Mouse (Mus musculus) monocyte, adult 5-6 weeks (primary cell): ENCODE results near the gene Cbl. TPM values are rescaled to one million over a fixed set of nuclear protein-coding genes. Genes with fewer than 3 reads are reported as not detected.
A peak's percentile ranks its signal among the peaks of the same experiment; 100 is the strongest.
"Not testable (repeated sequence)": the region's sequence is repeated elsewhere in the genome, so short reads cannot be mapped to it uniquely, and the experiment has no call there.

Source experiments
- ATAC-seq: fragments of 153-309, 156-312 bp; replicated peaks from 2 replicates; pipeline ENCODE4 v1.8.0; 2017; ENCODE audit warnings: mild to moderate bottlenecking; ENCODE audit not compliant: low TSS enrichment, insufficient number of reproducible peaks, severe bottlenecking, poor library complexity, low FRiP score
- total RNA-seq: library from RNA; stranded (forward); fragments of 200-1000, 200-491, 200-594 nt; gene quantifications from 3 replicates; pipeline ENCODE4 v1.2.3, GENCODE M21; 2017

The Cbl gene
- total RNA-seq, 1 experiment from 2014 or later = 47.1 TPM

DNA sequence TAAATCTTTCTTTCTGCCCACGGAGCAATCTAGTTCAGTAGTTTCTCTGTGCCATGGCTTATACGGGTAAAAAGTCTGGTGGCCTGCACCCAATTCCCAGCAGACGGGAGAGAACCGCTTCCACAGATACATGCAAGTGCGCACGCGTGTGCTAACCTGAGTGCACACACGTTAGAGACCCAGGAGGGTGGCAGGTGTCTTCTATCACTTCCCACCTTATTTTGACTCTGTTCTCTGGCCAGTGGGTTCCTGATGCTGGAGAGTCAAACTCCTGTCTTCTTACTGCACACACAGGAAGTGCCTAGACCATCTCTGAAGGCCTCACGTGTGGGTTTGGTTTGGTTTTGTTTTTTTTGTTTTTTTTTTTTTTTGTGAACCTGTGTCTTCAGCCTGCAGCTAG, 118.2 kb downstream of the Cbl start:
- ATAC-seq = no peak

DNA sequence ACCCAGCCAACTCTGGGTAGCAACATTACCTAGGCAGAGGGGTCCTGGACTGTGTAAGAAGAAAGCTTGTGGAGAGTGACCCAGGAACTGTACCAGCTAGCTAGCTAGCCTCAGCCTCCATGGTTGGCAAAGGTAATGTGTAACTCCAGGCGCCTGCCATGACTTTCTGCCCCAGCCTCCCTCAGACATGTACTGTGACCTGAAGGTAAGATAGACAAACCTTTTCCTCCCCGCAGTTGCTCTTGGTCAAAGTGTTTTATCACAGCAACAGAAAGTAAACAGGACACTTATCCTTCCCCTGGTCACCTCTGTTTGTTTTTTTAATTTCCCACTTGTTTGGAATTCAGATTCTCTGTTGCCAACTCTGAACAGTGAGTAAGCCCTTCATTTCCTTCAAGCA, 119.4 kb downstream of the Cbl start:
- no peak for ATAC-seq

DNA sequence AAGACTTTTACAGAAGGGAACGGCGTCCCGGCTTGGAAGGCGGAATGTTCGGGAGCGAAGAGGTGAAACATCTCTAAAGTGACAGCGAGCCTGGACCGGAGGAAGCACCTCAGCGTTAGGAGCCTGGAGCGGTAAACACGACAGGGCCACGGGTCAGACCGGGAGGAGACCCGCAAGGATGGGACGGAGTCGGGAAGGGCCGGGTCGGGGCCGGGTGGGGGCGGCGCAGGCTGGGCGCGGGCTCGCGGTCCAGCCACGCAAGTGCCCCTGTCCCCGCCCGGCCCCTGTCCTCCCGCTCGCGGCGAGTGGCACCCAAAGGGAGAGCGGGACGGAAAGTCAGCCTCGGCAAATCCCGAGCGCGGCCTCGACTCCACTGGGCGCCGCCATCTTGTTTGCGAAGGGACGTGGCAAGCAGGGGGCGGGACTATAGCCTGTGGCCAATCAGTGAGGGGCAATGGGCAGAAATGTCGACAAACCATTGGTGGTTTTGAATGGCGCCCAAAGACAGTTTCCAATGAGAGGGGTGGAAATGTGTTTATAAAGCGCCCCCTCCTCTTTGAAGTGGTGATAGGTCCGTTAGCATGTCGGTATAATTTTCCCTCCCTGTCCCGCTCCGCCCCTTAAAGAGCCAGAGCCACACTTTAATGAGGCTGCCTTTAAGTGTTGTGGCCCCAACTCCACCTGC, 120.6 kb downstream of the Cbl start, which contains the start of the genes Gm49380 and Rnf26:
Gene Gm49380, minus strand, starts transcription at position 396 of the 685 bp plus-strand sequence.
Gene Rnf26, minus strand, starts transcription at position 413 of the 685 bp plus-strand sequence.
- ATAC-seq = peak; percentile 94

DNA sequence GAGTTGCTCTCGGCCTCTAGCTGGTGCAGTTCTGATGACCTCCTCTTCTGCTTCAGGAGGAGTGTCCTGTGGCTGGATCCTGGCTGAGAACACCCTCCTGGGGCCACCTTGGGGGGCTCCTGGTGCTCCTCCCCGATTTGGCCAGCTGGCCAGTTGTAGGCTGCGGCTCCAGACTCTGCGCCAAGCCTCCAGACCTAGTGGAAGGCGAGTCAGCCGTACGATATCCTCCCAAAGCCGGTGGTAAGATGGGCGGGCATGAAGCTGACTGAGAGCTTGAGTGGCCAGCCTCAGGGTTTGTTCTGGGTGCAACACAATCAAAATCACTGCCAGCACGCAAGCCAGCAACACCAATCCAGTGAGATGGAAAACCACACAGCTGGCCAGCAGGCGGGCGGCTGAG, 121.9 kb downstream of the Cbl start:
- not testable (repeated sequence) for ATAC-seq

DNA sequence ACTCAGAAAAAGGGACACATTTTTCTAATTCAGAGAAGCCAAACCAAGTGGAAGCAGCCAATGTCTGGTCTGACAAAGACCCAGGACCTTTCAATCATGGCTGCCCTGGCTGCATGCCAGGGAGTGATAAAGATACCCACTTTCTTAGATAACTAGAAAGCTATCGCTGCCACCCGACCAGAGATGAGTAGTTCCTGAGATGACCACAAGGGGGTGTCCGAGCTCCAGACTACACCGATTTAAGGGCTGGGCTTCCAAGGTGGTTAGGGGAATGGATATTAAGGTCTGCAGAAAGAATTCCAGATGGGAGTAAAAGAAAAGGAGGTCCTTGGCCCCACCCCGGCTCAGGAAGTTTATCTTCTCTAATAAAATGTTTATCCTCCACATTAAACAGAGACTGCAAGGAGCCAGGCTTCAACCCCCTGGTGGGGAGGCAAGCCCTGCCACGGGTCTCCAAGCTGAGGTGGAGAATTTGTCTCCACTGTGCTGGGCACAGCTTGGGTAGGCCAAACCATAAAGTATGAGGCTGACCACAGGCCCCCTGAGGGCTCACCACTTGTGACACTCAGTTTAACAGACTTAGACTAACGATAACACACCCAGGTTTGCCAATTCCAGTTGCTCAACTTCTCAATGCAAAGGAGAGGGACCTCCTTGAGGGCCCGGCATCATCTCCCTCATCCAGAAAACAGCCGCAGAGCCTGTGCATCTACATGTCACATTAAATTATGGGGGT, 124.3 kb downstream of the Cbl start:
- ATAC-seq = peak; percentile 23; the same call in 1 of the 2 replicates

DNA sequence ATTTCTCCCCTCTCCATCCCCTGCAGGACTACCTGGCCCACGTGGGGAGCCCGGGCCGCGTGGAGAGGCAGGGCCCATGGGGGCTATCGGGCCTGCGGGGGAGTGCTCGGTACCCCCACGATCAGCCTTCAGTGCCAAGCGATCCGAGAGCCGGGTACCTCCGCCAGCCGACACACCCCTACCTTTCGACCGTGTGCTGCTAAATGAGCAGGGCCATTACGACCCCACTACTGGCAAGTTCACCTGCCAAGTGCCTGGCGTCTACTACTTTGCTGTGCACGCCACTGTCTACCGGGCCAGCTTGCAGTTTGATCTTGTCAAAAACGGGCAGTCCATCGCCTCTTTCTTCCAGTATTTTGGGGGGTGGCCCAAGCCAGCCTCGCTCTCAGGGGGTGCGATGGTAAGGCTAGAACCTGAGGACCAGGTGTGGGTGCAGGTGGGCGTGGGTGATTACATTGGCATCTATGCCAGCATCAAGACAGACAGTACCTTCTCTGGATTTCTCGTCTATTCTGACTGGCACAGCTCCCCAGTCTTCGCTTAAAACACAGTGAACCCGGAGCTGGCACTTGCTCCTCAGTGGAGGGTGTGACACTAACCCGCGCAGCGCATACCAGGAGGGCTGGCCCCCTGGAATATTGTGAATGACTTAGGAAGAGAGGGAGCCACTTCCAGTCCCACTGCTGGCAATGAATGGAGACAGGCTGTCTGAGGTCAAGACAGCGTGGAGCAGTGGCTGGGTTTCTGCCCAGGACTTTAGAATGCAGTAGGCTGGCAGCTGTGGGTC, 125.4 kb downstream of the Cbl start:
- no peak for ATAC-seq

DNA sequence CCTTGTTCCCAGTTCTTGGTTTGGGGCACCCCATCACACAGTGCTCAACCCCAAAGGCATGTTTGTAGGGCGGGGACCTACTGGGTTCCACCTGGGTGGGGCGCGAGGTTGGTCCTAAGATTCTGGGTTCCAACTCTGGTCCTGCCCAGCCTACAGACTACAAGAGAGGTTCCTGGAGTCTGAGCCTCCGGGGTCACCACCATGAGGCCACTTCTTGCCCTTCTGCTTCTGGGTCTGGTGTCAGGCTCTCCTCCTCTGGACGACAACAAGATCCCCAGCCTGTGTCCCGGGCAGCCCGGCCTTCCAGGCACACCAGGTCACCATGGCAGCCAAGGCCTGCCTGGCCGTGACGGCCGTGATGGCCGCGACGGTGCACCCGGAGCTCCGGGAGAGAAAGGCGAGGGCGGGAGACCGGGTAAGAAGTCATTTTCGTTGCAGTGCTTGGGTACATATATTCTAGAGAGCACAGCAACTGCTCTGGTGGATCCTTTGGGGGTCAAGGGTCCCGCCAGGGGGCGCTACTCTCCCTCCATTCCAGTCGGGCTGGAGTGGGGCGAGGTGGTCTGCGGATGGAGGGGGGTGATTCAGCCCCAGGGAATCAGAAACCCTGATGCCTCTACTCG, 126.2 kb downstream of the Cbl start:
- no peak for ATAC-seq

DNA sequence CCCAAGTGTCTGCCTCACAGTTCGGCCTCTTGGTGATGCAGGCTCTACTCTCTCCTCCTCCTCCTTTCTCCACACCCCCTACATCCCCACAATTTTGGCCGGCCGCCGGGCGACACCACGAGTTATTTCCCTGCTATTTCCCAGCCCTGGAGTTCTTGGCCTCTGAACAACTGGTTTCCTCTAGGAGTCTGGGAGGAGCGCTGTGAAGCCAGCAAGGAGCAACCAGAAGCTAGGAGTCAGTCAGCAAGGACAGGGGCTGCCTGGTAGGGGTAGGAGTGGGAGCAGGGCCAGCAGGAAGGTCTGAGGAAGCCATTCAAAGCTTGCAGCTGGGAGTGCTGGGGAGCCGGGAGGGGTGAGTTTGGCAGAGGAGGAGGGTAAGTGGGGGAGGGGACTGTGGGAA, 126.7 kb downstream of the Cbl start, which contains the start of gene C1qtnf5:
Gene C1qtnf5, plus strand, starts transcription at position 136 of the 400 bp plus-strand sequence.
- no peak for ATAC-seq

DNA sequence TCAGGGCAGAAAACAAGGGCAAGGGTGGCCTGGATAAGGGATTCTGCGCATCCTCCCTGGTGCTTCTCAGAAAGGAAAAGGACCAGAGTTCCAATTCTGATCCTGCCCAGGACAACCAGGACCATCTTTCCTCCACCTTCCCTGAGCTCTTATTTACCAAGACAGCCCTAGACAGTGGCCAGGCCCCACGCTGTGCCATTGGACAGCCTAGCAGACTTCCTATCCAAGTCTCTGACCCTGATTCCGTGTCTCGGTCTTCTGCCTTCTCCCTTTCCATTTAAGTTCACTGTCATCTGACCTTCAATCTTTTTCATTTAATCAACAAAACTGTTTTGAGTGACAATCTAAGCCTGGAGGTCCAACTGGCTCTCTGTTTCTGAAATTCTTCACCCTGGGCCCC, 127.3 kb downstream of the Cbl start:
- ATAC-seq = no peak

DNA sequence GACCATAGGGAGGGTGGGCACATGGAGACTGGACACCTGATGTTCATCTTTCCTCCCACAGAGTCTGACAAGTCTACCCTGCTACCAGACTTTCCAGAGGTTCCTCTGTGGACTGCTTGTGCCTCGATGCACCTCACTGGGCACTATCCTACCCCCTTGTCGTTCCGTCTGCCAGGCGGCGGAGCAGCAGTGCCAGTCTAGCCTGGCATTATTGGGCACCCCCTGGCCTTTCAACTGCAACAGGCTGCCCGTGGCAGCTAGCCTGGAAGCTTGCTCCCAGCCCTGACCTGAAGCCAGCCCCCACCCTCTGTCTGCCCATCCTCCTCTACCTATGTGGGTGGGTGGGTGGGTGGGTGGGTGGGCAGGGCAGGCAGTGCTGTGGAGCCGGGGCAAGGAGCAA, 127.7 kb downstream of the Cbl start:
- ATAC-seq = no peak

DNA sequence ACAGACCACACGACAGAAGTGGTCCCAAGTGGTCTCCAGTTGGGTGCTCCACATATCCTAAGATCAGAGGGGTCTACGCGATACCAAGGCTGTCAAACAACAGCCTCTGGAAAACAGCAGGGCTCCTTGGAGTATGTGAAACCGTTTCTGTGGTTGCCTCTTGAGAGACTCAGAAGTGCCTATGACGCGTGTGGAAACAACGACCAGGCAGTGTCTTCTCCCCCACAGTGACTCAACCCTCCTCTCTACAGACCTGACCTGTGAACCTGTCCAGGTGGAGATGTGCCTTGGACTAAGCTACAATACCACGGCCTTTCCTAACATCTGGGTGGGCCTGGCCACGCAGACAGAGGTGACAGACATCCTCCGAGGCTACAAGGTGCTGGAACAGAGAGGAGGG, 128.1 kb downstream of the Cbl start:
- no peak for ATAC-seq

DNA sequence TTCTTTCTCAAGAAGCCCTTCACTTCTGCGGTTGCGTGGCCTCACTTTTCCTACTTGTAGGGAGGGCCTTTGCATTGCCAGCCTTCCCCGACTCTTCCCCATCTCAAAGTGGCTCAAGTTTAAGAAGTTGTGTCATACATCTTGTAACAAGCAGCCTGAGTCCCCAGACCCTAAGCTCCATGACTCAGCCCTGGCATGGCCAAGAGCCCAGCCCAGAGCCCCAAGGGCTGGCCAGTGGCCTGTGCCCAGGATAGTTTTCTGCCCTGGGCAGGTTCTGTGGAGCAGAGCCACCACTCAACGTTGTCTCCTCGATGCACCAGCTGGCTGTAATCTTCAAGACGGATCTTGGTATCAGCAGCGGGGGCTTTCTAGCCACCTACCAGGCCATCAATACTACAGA, 129.0 kb downstream of the Cbl start:
- no peak for ATAC-seq

DNA sequence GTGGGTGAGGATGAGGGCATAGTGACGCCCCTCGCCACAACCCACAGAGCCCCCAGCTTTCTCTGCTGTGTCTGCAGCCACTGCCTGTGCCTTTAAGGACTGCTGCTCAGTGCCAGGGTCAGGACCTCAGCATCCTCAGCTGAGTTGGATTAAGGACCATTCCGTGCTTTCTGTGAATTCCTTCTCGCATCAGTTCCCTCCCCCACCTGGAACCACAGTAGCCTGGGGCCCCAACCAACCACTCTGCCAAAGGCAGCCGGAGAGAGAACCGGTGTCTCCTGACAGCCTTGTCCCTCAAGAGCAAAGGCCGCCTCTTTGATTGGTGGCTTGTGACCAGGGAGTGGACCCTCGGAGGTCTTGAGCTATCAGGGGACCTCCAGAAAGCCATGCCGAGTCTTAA, 132.4 kb downstream of the Cbl start, which contains the start of gene Mfrp:
Gene Mfrp, plus strand, starts transcription at position 240 of the 400 bp plus-strand sequence.
- no peak for ATAC-seq

DNA sequence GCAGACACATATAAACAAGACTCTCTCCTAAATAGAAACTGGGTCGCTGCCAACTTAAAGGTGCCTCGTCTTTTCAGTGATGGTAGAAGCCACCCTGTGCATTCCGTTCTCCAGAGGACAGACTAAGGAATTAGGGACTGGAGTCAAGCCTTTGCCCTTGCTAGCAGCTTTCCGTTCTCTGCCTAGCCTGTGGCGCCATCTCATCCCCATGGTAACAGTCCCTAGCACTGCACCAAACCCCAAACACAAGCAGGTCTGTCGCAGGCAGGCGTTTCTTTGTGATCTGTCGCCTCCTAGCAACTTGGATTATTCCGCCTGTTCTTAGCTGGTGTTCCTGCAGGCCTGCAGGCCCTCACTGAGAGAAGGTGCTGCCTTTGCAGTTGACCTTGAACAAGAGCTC, 137.3 kb downstream of the Cbl start:
- no peak for ATAC-seq

DNA sequence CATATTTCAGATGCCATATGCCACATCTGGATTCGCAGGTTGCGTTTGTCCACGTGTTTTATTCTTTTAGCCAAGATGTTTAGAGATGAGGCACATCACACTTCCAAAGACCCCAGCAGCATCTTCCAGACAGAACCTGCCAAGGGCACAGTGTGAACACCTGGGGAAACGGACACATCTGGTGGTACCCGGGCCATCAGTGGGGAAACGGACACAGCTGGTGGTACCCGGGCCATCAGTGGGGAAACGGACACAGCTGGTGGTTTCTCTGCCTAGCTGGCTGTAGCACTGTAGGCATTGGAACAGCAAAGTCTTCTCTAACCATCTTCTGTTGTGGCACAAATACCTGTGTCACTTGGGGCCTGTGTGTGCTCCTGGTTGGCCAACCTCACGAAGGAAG, 138.1 kb downstream of the Cbl start:
- ATAC-seq = no peak

DNA sequence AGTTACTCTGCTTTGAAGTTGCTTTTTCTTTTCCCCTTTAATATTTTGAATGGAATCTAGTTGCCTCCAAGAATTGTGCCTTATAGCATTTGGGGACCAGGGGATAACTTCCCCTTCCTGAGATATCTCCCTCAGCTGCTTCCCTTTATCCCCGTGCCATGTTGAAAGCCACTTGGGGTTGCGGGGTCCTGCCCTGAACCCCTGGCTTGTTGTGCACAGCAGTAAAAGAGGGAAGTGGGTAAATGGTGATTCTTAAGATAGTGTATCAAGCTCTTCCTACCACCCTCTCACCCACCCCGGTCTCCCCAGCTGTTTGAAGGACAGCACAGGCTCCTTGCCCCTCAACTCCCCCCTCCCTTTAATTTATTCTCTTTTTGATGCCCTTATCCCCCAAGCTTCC, 139.1 kb downstream of the Cbl start:
- no peak for ATAC-seq

DNA sequence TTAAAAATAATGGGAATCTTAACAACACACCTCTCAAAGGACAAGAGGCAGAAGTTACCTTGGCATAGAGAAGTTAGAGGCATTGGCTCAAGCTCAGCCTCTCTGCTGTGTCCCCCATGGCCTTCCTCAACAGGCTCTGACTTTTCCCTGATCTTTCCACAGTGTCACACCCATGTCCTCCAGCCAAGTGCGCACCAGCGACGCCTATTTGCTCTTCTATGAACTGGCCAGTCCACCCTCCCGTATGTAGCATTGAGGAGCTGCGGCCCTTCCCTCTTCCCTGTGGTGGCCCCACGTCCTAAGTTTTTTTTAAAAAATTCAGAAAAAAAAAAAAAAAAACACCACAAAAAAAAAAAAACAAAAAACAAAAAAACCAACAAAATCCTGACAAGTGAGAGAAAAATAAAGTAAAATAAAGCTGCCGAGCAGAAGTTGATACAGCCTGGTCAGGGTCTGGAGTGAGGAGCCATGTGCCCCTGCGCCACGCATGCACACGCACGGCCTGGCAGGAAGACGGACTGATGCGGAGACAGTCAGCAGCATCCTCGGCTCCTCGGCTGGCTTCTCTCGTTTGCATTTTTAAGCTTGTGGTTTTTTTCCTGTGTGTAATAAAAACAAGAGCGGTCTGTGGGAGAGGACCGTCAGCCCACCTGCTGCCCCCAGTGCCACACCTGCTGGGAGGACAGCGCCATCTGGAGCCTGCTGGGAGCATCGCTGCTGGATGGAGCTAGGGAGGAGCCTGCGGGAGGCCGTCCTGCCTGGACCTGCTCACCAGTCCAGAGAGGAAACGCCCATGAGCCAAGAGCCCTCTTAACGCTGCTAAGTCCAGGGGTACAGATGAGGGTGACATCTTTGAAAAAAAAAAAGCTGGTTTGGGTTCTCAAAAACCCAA, 140.0 kb downstream of the Cbl start:
- ATAC-seq = peak; percentile 47; the same call in 1 of the 2 replicates
